Mouse (Mus musculus): ENCODE measurements around the gene Pald1.

Gene Pald1

GRCm38 (mm10) chr10:61364431-61364830, 18.9 kb downstream of the Pald1 start:
- DNase-seq = no peak

GRCm38 (mm10) chr10:61362992-61363391, 20.3 kb downstream of the Pald1 start:
- peak; percentile 62 for DNase-seq

- DNase-seq = no peak
Observed at GRCm38 (mm10) chr10:61362483-61362882, 20.8 kb downstream of the Pald1 start.

DNA sequence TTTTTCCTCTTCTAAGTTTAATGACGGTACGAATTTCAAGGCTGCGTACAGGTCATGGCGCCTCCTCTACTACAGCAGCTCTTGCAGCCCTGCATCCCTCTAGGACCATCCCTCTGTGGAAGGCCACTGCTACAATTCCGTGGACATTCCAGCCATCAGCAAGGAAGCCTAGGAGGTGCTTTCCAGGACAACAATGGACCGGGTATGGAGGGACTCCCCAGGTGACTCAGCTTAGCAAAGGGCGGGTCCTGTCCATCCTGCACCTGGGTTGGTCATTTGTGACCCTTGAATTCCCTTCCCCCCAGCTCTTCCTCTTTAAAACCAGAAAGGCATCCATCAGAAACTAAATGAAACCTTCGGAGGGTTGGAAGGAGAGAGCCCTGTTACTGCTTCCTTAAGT, 22.7 kb downstream of the Pald1 start:
- DNase-seq = no peak

DNA sequence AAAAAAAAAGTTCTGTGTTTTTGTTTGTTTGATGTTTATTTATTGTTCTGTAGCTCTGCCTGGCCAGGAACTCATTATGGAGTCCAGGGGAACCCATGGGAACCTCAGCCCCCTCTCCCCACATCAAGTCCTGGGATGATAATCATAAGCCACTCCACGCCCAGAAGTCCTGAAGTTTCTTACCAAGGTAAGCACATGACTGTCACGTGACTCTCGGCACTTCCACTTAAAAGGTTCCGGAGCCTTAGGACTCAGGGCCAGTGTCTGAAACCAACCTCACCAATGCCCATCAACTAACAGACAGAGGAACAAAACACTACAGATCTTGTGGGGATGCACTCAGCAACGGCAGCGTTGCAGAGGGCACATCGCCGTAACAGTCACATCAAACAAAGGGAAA, 23.9 kb downstream of the Pald1 start:
- DNase-seq = no peak

DNA sequence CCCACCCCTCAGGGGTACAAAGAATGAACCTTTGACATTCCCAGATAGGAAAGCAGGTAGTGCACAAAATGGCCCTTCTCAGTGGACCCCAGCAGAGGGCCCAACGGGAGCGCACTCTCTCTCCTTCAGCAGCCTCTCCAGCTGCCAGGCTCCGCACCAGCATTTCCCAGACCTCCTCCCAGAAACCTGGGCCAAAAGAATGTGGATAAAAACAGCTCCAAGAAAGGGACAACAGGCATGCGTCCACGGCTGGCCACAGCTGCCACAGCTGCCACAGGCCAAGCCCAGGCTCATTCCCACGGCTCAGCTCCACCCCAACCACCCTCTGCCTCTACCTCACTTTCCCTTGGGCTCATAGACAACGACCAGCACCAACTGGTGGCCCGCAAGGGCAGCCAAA, 25.7 kb downstream of the Pald1 start:
- no peak for DNase-seq

DNA sequence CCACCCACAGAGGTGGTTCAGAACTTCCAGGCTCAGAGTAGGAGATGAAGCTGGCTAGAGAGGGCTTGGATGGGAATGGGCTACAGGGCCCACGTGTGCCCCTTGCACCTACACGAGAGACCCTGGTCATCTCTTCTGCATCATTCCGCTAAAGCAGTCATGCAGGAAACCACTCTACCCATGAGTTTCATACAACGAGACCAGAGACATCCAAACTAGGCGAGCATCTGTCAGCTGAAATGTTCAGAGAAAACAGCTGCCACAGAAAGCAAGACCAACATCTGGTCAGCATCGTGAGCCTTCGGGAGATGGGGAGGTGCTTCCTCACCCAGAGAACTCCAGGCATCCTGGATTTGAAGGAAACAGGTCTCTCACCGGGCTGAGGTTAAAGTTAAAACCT, 26.8 kb downstream of the Pald1 start:
- DNase-seq = no peak

- DNase-seq = no peak
Observed at GRCm38 (mm10) chr10:61356095-61356494, 27.2 kb downstream of the Pald1 start.

DNA sequence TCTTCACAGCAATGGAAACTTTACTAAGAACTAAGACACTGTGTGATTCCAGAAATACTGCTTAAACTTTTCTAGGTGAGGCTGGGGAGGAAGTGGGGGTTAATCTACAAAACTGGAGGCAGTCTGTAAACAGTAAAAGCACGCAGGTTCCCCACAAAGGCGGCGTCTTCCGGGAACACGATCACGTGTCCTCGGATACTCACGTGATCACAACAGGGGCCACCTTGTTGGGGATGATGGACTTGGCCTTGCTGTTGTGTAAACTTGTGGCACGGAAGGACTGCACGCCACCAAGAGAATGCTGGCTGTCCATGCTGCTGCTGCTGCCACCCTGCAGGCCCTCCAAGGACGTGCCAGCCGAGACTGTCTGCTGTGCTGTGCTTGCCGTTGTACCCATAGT, 27.7 kb downstream of the Pald1 start:
- no peak for DNase-seq

DNA sequence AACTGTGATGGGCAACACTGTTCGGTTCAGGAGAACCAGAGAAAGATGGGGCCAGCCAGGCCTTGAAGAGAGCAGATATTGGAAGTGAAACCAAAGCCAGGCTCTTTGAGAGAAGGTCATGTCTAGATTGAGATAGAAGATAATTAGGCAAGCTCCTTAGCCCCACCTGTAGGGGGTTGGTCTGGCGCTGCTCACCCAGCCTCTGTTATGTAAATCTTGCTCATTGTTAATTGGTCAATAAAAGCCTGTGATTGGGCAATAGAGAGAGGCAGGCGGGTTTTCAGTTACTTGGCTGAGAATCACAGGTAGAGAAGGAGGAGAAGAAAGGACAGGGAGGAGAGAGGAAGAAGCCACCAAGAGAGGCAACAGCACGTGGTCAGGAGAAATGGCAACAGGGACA, 32.1 kb downstream of the Pald1 start:
- no peak for DNase-seq

DNA sequence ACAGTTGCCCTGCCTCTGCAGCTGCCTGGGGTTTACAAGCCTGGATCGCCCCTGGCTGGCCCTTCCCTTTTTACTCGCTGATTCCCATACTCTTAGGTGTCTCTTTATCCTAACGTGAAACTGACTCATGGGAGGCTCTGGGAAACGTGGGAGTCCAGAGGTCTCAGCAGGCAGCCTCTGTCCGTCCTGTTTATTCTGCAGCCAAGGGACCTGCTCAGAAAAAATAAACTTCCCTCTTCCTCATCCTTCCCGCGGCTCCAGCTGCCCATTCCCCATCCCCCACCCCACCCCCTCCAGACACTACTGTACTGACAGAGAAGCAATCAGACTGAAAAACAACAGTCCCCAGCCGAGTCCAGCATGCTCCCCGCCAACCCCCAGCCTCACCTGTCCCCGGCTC, 37.0 kb downstream of the Pald1 start:
- DNase-seq = no peak

DNA sequence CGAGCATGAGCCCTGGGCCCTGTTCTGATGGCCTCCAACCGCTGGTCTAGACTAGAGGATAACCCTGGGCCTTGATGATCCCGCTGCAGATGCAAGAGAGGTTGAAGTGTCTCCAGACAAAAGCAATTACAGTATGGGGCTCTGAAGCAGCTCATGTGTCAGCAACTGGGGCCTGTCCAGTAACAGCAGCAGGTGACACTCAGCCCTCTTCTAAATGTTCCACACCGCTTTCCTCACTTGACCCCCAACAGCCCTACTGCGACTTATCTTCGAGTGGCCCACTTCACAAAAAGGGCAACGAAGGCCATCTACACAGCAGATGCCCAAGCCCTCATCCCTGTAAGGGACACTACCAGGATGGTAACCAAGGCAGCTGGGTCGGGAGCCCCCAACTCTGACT, 38.2 kb downstream of the Pald1 start:
- no peak for DNase-seq

DNA sequence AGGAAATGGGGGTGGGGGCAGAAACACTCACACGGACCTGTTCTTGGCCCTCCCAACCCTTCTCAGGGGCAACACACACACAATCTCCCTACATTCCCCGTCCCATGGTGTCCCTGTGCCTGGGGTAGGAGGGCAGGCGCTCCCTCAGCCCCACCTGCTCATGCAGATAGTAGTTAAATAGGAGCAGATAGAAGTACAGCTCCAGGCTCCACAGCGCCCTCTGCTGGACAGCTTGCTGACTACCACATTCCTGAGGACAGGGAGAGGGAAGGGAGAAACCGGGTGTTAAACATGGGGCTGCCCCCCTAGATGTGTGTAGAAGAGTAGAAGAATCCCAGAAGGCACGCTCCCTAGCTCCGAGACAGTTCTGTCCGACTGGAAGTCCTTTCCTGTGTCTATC, 39.4 kb downstream of the Pald1 start:
- DNase-seq = peak; percentile 62

- DNase-seq = no peak
Observed at GRCm38 (mm10) chr10:61342750-61343149, 40.6 kb downstream of the Pald1 start.

DNA sequence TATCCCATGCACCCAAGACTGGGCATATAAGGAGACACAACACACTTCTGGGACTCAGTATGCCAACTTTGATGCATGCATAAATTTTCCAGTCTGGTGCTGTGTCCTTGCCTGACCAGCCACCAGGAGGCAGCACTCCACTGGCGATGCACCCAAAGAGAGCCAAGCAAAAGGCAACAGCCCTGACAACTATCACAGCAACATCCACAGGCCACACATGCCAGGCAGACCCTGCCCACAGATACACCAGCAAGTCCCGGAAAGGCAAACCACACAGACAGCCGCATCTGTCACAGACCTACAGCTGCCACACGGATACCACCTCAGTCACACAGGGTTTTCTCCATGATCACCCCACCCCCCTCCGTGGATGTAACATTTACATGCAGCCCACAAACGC, 41.8 kb downstream of the Pald1 start:
- peak; percentile 69 for DNase-seq

- DNase-seq = no peak
Observed at GRCm38 (mm10) chr10:61341045-61341444, 42.3 kb downstream of the Pald1 start.

- DNase-seq = no peak
Observed at GRCm38 (mm10) chr10:61340247-61340646, 43.1 kb downstream of the Pald1 start.

GRCm38 (mm10) chr10:61339216-61339615, 44.1 kb downstream of the Pald1 start:
- DNase-seq = no peak

- no peak for DNase-seq
Observed at GRCm38 (mm10) chr10:61337665-61338064, 45.7 kb downstream of the Pald1 start.

DNA sequence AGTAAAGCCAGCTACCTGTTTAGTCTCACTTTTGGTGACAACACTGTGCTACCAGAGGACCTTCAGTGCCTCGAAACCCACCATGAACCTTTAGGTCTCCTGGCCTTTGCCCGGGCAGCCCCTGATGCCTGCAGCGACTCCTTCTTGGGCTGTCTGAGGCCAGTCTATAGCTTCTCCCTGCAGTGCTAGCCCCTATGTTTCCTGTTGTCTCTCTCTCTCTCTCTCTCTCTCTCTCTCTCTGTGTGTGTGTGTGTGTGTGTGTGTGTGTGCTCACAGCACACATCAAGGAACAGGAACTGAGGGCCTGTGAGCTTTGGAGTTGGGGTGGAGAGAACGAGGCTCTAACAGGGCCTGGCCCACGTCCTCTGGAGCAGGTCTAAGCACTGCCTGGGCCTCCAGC, 46.7 kb downstream of the Pald1 start:
- DNase-seq = no peak

DNA sequence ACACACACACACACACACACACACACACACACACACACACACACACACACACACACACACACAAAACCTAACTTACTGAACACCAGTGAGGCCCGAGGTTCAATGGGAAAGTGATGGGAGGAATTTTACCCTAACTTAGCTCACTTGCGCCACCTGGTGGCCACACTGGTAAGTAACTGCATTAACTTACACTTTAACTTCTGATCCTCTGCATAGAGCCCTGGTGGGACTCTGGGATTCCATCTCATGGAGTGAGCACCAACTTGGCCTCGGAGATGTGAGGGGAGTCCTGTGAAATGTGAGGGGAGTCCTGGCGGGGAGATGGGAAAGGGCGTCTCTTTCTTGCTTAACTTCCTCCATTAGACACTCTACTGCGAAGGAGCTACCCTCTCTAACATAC, 47.2 kb downstream of the Pald1 start:
- DNase-seq = peak; percentile 77

DNA sequence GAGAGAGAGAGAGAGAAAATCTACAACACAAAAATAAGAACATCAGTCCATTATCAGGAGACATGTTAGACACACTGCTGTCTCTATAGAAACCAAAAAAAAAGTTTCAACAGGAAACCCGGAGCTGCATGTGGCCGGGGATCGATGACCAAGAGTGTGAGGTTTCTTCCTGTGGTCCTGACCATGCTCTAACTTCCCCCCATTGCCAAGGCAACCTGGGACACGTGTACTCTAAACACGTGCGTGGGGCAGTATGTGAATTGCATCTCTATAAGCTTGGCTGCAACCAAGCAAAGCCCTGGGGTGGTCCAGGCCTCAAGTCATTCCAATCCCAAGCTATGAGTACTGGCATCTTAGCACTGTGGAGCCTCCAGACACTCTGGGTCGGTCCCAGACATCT, 48.8 kb downstream of the Pald1 start:
- DNase-seq = no peak

GRCm38 (mm10) chr10:61331046-61331445, 52.3 kb downstream of the Pald1 start:
- peak; percentile 83 for DNase-seq

DNA sequence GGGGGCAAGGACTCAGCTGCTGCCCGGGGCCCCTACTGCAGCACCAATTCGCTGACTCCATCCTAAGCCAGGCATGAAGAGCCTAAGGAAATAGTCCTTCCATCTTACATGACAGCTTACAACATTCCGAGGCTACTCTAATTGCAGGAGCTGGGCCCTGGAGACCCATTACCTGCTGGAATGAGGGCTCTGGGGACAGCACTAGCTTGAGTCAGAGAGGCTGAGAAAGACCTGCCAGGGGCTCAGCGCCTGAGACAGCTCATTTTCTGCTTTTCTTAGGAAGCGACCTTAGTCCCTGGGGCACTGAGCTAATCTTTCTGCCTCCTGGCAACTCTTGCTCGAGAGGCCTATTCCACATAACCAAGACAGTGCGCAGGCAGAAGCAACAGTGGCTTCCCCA, 54.4 kb downstream of the Pald1 start:
- no peak for DNase-seq

GRCm38 (mm10) chr10:61327545-61327944, 55.8 kb downstream of the Pald1 start:
- no peak for DNase-seq

DNA sequence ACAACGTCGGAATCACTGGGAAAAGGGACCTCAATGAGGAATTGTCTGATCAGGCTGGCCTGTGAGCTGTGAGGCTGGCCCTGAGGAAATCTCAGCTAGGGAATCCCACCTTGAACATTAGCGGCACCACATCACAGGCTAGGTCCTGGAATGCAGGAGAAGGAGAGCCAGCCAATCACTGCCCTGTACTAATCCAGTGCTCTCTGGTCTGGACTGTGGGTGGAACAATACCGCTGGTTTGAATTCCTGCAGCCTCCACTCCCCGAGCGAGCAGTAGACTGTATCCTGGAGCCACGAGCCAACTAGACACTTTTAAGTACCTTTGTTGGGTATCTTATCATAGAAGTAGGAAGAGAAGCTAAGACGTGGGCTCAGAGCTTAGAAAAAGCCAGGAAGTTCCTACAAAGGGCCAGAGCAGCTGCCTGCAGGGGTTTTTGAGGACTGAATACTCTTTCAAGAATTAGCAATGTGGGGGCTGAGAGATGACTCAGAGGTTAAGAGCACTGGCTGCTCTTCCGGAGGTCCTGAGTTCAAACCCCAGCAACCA, 57.5 kb downstream of the Pald1 start:
- no peak for DNase-seq

All from cerebellum, adult 9-10 months (tissue).